Mouse (Mus musculus) heart, adult 8-10 months (tissue): ENCODE results near the gene Mapk3. TPM values are rescaled to one million over a fixed set of nuclear protein-coding genes. Genes with fewer than 3 reads are reported as not detected.
"Not testable (repeated sequence)": the region's sequence is repeated elsewhere in the genome, so short reads cannot be mapped to it uniquely, and the experiment has no call there.

Source experiments
- DNase-seq: peaks from one replicate; pipeline ENCODE4 v3.0.0; 2022; ENCODE audit warnings: low spot score
- total RNA-seq, 4 experiments: library from RNA; stranded (reverse); gene quantifications; 2 replicates each; pipeline ENCODE4 v1.2.4; 2022

Gene Mapk3
- 10 to 100 TPM; 46.5 to 52.3 (median 50.4) TPM for total RNA-seq

- peak; percentile 87 for DNase-seq
These were observed at the start of gene Mapk3 for GRCm38 (mm10) chr7:126759050-126759671. Mapk3 (plus strand) TSS chr7:126759601.

DNA sequence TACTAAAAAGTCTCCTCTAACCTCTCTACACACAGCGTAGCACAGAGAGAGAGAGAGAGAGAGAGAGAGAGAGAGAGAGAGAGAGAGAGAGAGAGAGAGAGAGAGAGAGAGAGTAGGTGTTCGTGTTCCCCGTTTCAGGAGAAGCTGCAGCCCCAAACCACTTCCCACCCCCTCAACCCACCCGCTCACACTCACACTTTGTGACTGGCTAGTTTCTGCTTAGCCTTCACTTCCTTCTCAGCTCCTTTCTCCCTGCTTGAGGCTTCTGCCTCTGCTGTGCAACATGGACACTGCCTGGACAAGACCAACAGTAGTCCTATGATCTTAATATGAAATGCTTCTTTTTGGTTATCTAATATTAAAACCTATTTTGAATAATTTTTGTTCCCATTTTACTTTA, 49.1 kb upstream of the Mapk3 start:
- no peak for DNase-seq

DNA sequence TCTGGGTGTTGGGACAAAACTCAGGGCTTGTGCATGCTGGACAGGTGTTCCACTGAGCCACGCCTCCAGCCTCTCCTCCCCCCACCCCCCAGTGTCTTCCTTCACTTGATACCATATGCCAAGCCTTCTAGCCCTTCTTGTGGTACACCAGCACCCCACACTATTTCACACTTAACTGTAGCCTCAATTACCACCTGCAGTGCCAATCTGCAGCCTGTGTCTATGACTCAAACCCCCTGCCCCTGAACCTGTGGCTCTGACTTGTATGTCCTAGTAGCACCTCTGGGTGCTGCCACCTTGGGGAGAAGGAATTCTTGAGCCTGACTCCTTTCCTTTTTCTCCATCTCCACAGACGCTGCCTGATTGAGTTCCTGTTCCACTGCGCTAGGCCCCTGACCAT, 47.5 kb upstream of the Mapk3 start:
- no peak for DNase-seq

- no peak for DNase-seq
These were observed 43.7 kb upstream of the Mapk3 start for GRCm38 (mm10) chr7:126715679-126716078.

DNA sequence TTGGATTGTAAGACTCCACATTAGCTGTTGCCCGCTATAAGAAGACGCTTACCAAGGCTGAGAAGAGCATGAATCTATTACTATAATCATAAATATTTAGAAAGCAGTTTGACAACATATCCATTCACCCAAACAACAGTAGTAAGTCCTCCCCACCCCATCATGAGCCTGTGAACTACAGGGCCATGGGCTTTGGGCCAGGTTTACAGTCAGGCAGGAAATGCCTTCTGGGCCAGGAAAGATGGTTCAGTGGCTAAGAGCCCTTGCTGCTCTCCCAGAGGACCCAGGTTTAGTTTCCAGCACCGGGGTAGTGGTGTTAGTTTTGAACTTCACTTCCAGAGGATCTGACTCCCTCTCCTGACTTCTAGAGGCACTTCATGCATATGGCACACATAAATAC, 41.8 kb upstream of the Mapk3 start:
- DNase-seq: no peak

DNA sequence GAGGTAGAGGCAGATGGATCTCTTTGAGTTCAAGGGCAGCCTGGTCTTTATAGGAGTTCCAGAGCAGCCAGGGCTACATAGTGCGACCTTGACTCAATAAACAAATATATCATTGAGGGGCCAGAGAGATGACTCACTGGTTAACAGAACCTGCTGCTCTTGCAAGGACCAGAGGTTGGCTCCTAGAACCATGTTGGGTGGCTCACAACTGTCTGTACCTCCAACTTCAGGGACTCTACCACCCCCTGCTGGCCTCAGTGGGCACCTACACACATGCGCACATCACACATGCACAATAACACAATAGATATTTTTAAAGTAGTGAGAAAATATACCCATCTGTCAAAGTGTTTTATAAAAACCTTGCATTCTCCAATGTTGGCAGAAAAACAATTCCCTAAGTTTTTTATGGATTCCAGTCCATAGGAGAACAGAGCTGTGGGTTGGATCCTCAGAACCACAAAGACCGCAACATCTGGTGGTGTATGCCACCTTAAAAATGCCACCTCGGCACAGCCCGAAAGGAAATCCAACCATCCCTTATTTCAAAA, 40.5 kb upstream of the Mapk3 start:
- DNase-seq: no peak

GRCm38 (mm10) chr7:126721635-126722034, 37.8 kb upstream of the Mapk3 start:
- DNase-seq: no peak

GRCm38 (mm10) chr7:126725077-126725476, 34.3 kb upstream of the Mapk3 start:
- no peak for DNase-seq

DNA sequence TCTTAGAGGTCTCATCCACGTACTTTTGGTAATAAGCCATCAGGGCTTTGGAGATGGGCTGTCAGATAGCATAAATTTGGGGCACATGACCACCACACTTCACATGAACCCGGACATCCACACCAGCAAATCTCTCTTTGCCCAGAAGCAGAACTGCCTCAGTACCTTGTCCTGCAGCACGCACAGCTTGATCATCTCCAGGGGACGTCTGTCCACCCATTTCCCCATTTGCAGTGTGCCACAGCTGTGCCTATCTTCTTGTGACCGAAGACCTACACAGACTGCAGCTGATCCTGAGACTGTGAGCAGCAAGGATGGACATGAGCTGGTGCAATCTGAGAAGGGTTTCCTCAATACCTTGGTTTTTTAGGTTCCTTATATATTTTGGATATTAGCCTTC, 33.7 kb upstream of the Mapk3 start:
- no peak for DNase-seq

DNA sequence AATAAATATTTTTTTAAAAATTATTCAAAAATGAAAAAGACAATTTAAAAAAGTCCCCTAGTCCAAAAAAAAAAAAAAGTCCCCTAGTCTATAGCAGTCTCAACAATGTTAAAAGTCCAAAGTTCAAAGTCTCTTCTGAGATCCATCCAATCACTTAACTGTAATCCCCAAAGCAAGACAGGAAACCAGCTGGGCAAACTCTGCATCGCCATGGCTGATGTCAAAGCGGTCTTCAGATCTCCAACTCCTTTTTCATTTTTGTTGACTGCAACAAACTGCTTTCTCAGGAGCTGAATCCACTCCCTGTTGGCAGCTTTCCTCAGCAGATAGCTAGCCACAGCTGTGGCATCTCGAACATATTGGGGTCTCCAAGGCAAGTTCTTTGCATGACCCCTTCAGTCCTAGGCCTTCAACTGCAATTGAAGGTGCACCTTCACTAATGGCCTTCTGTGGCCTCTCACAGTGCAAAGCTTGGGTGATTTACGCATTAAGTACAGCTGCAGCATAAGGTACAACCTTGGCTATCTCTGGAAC, 29.1 kb upstream of the Mapk3 start:
- not testable (repeated sequence) for DNase-seq

DNA sequence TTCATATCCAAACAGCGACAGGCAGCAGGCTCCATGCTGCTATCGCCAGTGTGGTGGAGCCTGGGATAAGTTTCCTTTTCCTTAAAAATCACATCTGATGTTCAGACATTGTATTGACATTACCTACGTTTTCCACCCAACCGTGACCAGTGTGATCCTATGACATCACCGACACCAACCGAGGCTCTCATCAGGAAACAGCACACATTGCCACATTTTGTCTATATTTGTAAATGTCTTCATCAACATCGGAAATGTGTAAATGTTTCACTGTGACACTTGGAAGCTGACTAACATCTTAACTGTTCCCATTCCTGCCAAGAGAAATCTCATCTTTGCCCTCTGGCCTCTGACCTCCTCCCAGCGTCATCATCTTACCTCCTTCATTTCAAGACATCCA, 23.3 kb upstream of the Mapk3 start:
- no peak for DNase-seq

DNA sequence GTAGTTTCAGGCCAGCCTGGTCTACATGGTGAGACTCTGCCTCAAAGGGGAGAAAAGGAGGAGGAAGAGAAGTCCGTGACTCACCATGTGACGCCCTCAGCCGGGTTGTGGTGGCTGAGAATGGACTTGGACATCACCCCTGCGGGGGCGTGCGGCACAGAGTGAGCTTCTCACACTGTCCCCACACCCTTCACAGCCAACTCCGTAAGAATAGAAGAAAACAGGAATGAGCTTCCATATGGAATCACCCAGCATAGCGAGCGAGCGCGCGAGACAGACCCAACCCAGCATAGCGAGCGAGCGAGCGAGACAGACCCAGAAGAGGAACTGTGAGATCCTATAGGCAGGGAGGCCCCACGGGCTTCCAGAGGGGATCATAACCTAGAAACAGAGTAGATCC, 19.9 kb upstream of the Mapk3 start:
- DNase-seq: no peak

DNA sequence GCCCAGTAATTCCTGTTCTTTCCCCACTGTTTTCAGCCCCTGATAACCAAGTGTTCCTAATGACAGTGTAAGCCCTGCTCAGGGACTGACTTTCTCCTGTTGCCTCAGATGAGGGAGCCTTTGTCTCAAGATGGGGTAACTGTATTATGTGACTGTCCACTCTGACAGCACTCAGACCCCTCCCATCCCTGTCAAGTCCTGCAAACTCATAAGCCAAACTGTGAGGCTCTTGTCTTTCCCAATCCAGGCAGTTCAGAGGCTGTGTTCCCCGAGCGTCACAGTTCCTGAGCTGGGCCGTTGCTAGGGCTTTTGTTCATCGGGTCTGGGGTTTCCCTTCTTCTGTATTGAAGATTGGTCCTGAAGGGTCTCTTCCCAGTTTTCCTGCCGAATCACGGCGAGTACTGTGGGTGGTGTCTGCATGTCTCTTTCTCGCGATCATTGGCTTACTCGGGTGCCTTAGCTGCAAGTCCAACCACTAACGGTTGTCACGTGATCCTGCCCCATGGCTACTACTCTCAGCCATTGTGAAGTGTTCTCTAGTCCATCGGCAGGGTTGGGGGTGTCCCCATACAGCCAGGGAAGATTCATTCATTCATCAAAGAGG, 19.2 kb upstream of the Mapk3 start:
- no peak for DNase-seq

DNA sequence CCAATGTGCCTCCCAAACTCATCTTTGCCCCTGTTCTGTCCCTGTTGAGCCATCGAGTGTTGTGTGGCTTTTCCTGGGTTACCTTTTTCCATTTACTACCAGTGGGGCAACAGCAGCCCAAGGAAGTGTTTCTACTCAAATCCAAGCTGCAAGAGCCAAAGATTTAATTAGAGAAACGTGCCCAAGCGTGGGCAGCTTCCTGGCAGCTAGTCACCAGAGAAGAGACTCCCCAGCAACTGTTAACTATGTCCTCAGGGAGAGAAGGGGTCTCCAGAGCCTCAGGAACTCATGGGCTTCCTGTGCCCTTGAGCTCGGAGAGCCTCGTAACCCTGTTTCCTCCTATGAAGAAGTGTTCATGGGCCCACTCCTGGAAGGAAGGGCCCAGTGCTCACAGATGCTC, 18.4 kb upstream of the Mapk3 start:
- DNase-seq: no peak

DNA sequence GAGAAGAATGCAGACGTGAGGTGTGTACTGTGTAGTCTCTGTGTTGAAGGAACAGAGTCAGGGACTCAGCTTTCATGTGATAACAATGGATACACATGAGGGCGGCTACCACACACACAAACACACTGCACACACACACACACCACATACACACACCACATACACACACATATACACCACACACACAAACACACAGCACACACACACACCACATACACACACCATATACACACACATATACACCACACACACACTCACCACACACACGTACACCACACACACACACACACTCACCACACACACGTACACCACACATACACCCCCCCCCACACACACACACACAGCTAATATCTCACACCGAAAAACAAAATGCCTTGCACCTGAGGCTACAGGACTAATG, 17.9 kb upstream of the Mapk3 start:
- no peak for DNase-seq

DNA sequence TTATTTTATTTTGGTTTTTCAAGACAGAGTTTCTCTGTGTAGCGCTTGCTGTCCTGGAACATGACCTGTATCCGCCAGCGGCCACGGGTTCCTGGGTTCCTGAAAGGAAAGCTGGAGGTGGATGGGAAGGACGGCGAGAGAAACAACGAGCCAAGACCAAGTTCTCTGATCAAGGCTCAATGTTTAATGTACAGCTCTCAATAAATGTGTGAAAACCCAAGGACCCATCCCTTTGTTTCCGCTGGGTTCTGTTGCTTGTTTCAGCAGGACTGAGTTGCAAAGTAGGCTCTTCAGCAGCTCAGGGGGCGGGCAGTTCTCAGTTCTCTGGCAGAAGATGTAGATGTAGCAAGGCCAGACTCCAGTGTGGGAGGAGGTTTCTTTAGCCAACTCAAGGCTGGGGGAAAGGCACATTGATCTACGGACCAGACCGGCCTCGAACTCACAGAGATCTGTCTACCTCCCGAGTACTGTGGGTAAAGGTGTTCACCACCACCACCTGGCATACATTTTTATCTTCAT, 17.4 kb upstream of the Mapk3 start:
- DNase-seq: no peak

GRCm38 (mm10) chr7:126746066-126746465, 13.3 kb upstream of the Mapk3 start:
- no peak for DNase-seq

GRCm38 (mm10) chr7:126746798-126747197, 12.6 kb upstream of the Mapk3 start:
- DNase-seq: no peak

DNA sequence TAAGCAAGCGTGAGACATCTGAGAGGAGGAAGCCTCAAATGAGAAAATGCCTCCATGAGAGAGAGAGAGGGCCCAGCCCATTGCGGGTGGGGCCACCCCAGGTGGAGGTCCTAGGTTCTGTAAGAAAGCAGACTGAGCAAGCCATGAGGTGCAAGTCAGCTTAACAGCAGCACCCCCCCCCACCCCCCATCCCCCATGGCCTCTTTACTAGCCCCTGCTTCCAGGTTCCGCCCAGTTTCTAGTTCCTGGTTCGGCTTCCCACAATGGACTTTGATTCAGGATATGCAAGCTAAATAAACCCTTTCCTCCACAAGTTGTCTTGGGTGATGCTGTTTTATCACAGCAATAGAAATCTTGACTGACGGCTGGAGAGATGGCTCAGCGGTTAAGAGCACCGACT, 10.6 kb upstream of the Mapk3 start:
- no peak for DNase-seq

DNA sequence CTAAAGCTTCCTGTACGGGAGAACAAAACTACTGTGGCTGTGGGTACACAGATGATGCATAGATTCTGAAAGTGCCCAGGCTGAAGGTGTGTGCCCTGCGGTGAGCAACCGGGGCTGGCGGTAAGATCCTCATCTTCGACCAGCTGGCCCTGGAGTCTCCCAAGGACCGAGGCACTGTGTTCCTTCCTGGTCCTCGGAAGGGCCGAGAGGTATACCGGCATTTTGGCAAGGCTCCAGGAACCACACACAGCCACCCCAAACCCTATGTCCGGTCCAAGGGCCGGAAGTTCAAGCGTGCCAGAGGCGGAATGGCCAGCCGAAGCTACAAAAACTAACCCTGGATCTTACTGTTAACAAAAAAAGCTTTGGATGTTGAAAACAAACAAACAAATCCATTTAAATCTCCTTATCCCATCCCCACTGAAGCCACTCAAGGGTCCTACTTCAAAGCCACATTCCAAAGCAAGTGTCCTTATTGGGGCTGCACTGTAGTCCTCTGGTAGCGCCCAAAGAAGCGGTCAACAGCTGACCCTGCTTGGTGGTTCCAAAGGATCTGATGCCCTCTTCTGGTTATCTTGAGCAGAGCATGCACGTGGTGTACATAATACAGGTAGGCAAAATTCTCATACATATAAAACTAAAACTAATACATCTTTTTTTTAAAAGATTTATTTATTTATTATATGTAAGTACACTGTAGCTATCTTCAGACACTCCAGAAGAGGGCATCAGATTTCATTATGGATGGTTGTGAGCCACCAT, 9.6 kb upstream of the Mapk3 start:
- no peak for DNase-seq

GRCm38 (mm10) chr7:126754866-126755265, 4.5 kb upstream of the Mapk3 start:
- DNase-seq: peak; percentile 86

GRCm38 (mm10) chr7:126758539-126758938, 862 bp upstream of the Mapk3 start:
- DNase-seq: no peak
